Mouse (Mus musculus) hematopoietic stem cell, adult 5-6 weeks (primary cell): ENCODE measurements around the gene Cuedc1. TPM values are rescaled to one million over a fixed set of nuclear protein-coding genes. Genes with fewer than 3 reads are reported as not detected.

Experiments used
- ATAC-seq, 2 experiments: fragments of 125-278 bp in 1 of 2; replicated peaks in 1 of 2; 2 replicates each; pipeline ENCODE4 v1.8.0; 2016 to 2017; ENCODE audit warnings: inconsistent platforms in 2 of 2, mild to moderate bottlenecking in 2 of 2, moderate number of reproducible peaks in 2 of 2, low read depth in 1 of 2, moderate TSS enrichment in 1 of 2; ENCODE audit not compliant: low FRiP score in 2 of 2, poor library complexity in 2 of 2, severe bottlenecking in 2 of 2, insufficient read depth in 1 of 2, low TSS enrichment in 1 of 2
- total RNA-seq: library from RNA; stranded (forward); fragments of 172-1452, 232-1000 nt; gene quantifications from 2 replicates; pipeline ENCODE4 v1.2.3, GENCODE M21; 2017

Gene Cuedc1
- total RNA-seq, 1 experiment from 2014 or later, result 9.5 TPM

DNA sequence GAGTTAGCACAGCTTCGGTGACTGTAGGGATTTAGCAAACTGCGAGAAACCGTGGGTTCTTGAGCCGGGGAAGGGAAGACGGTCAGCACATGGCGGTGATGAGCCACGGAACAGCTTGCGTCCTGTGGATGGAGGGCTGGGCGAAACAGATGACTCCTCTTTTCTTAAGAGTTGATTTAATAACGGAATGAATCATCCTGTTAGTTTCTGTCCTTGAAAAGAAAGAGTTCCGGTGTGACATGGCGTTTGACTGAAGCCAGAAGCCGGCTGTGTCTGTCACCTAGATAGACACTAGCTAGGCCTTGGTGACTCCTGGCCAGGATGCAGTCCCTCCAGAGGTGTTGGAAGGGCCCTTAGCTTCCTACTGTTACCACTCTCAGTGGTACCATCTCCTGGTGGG is 14.2 kb downstream of the Cuedc1 start:
- ATAC-seq, result no peak

- no peak for ATAC-seq
Observed at GRCm38 (mm10) chr11:88112677-88113333, 14.9 kb downstream of the Cuedc1 start.

DNA sequence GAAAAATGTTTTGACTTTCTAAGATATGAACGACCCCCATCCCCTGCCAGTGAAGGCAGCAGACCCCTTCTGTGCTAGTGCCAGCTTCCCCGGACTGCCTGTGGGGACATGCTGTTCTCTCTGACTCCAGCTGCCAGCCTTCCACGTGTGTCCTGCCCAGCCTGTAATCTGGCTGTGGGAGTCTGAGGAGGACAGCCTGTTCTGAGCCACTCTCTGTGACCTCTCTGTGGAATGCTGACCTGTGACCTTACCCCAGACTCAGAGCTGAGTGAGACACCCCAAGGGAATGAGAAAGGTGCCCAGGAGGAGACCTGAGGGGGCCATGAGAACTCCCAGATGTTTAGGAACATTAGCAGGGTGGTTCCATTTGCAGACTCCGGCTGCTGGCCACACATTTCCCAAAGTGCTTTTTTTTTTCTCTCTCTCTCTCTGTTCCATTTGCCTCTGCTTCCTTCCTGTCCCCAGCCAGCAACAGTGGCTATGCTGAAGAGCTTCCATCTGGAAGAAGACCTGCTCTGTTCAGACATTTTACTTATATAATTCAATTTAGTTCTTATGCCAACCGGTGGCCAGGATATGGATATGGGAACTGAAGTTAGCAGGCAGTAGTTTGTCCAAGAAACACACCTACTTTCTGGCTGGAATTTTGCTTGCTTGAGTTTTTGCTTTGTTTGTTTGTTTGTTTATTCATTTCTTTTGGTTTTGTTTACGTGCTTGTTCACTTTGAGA is 15.8 kb downstream of the Cuedc1 start:
- ATAC-seq, result no peak

- ATAC-seq, result peak; percentile 61 to 70
Observed at GRCm38 (mm10) chr11:88114871-88115301, 17.0 kb downstream of the Cuedc1 start.

DNA sequence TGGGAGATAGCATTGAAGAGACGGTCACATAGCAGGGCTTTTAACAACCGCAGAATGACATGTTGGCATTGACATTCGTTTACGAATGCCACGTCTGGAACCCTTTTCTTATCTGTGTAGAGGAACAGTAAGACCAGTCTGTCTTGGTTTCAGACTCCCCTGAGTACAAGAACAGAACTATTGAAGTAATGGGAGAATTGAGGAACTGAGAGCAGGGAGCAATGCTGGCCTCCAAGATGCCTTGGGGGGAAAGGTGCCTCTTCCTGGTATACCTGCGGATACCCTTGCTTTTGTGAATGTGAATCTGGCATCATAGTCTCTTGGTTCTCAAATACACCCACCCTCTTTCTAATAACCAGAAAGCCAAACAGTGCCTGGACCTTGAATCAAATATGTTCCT is 18.7 kb downstream of the Cuedc1 start:
- ATAC-seq, result no peak

GRCm38 (mm10) chr11:88117356-88118090 is 19.7 kb downstream of the Cuedc1 start:
- ATAC-seq, result no peak

DNA sequence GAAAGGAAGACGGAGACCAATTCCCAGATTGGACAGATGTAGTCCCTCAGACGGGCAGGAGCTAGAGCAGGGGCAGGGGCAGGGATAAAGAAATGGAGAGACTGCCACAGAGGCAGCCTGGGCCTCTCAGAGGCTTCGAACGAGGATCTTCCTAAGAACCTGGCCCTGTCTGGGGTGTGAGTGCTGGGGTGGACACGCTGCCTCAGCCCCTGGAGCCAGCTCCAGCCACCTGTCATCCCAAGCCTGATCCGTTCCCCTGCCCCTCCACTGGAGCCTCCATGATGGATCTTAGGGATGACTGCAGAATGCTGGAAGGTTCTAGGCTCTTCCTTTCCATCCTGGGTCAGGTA is 20.2 kb downstream of the Cuedc1 start:
- no peak for ATAC-seq

- peak; percentile 22 to 49; a peak in 3 of 4 replicates for ATAC-seq
Observed at GRCm38 (mm10) chr11:88118817-88119642, 21.2 kb downstream of the Cuedc1 start.

DNA sequence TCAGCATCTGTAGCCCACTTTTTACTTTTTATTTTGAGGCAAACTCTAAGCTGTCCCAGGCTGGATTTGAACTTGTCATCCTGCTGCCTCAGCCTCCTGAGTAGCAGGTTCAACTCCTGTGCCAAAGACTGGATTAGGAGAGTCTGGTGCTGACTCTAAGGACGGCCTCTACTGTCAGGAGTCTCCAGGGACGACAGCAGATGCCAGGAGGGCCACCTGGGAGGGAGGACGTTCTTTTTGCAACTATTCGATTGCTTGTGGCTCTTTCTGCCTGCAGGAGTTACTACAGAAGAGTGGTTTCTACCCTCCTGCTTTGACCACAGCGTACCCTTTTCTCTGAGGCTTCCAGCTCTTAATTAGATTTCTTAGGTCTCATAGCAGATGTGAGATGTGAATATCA is 24.7 kb downstream of the Cuedc1 start:
- no peak for ATAC-seq

GRCm38 (mm10) chr11:88123021-88123420 is 25.2 kb downstream of the Cuedc1 start:
- no peak for ATAC-seq

GRCm38 (mm10) chr11:88123731-88124130 is 25.9 kb downstream of the Cuedc1 start:
- no peak for ATAC-seq

- no peak for ATAC-seq
Observed at GRCm38 (mm10) chr11:88125483-88125882, 27.6 kb downstream of the Cuedc1 start.

DNA sequence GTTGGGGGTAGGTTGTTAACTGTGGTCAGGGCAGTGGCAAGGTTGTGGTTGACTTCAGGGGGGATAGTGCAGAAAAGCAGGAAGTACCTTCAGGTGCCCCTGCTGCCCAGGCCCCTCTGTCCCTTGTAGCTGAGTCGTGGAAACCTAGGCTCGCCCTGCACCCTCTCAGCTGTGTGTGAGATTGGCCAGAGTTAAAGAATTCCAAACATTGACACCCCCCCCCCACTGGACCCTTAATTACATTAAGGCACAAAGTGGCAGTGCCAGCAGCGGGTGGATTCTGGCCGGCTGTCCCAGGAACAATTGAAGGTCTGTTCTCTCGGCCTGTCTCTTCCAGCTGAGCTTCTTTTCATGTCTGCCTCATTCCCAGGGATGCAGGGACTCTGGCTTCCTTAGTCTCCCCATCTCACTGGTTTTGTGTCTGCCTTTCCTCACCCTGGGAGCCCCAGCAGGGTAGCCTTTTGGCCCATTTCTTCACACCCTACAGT is 28.5 kb downstream of the Cuedc1 start:
- ATAC-seq, result peak; percentile 53 to 71; a peak in 3 of 4 replicates

GRCm38 (mm10) chr11:88128461-88128860 is 30.6 kb downstream of the Cuedc1 start:
- ATAC-seq, result no peak

DNA sequence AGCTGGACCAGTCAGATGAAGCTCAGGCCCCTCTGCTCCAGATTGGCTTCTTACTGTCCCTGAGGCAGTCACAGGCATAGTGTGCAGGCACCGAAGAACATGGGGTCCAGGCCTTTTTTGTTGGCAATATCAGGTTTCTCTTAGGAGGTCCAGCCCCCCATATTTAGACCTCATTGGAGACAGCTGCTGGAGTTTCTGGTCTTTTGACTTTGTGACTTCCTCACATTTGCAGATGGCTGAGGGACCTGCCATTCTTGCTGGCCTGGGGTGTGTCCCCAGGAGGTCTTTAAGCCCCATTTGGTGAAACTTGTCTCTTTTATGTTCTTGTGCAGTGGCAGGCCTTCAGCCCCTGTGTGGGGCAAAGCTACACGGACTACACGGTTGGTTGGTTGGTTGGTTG is 31.4 kb downstream of the Cuedc1 start:
- no peak for ATAC-seq

GRCm38 (mm10) chr11:88129935-88130334 is 32.1 kb downstream of the Cuedc1 start:
- no peak for ATAC-seq

DNA sequence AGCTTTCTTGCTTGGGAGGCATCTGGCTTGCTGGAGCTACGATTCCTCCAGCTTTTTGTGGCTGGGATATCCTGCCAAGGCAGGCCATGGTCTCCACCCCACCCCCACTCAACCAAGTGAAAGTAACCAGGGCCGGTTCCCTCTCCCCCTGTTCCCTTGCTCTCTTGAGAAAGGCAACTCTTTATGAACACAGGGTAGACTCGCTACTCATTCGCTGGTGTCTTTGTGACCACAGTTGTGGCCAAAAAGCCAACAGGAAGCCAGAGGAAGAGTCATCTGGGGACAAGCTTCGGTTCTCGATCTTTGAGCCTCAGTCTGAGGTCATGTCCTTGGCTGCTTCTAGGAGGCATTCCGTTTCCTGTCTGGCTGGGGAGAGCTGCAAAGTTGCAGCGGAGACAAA is 34.0 kb downstream of the Cuedc1 start:
- peak; percentile 89 to 92 for ATAC-seq
